Mouse (Mus musculus): ENCODE measurements around the gene Trpv4. TPM values are rescaled to one million over a fixed set of nuclear protein-coding genes. Genes with fewer than 3 reads are reported as not detected.

The Trpv4 gene
- polyA plus RNA-seq, 2 experiments from 2014 or later: 0.13 to 1.4 TPM

- no peak for ATAC-seq
Measured at GRCm38 (mm10) chr5:114618851-114619250, 39.4 kb downstream of the Trpv4 start.

GRCm38 (mm10) chr5:114617809-114618208, 40.4 kb downstream of the Trpv4 start:
- no peak for ATAC-seq

- ATAC-seq: no peak
Measured at GRCm38 (mm10) chr5:114616336-114617061, 41.7 kb downstream of the Trpv4 start.

- no peak for ATAC-seq
Measured at GRCm38 (mm10) chr5:114614863-114615262, 43.4 kb downstream of the Trpv4 start.

- ATAC-seq: no peak
Measured at GRCm38 (mm10) chr5:114611968-114612608, 46.1 kb downstream of the Trpv4 start.

GRCm38 (mm10) chr5:114611256-114611655, 47.0 kb downstream of the Trpv4 start:
- no peak for ATAC-seq

GRCm38 (mm10) chr5:114608516-114608915, 49.7 kb downstream of the Trpv4 start:
- peak; percentile 41 for ATAC-seq

GRCm38 (mm10) chr5:114607651-114608050, 50.6 kb downstream of the Trpv4 start:
- no peak for ATAC-seq

GRCm38 (mm10) chr5:114605981-114606380, 52.2 kb downstream of the Trpv4 start:
- ATAC-seq: no peak

GRCm38 (mm10) chr5:114604781-114605290, 53.4 kb downstream of the Trpv4 start:
- no peak for ATAC-seq

- ATAC-seq: no peak
Measured at GRCm38 (mm10) chr5:114603975-114604374, 54.2 kb downstream of the Trpv4 start.

- no peak for ATAC-seq
Measured at GRCm38 (mm10) chr5:114602012-114602411, 56.2 kb downstream of the Trpv4 start.

- no peak for ATAC-seq
Measured at GRCm38 (mm10) chr5:114597652-114598051, 60.6 kb downstream of the Trpv4 start.

- ATAC-seq: no peak
Measured at GRCm38 (mm10) chr5:114597222-114597621, 61.0 kb downstream of the Trpv4 start.

GRCm38 (mm10) chr5:114596604-114597003, 61.6 kb downstream of the Trpv4 start:
- no peak for ATAC-seq

- ATAC-seq: peak; percentile 71
Measured at GRCm38 (mm10) chr5:114594741-114595241, 63.4 kb downstream of the Trpv4 start.

GRCm38 (mm10) chr5:114593949-114594348, 64.3 kb downstream of the Trpv4 start:
- ATAC-seq: no peak

- ATAC-seq: no peak
Measured at GRCm38 (mm10) chr5:114593161-114593821, 64.9 kb downstream of the Trpv4 start.

GRCm38 (mm10) chr5:114592463-114593160, 65.6 kb downstream of the Trpv4 start:
- no peak for ATAC-seq

- no peak for ATAC-seq
Measured at GRCm38 (mm10) chr5:114591151-114591561, 67.1 kb downstream of the Trpv4 start.

GRCm38 (mm10) chr5:114590043-114590913, 67.9 kb downstream of the Trpv4 start:
- ATAC-seq: no peak

- no peak for ATAC-seq
Measured at GRCm38 (mm10) chr5:114589454-114589853, 68.8 kb downstream of the Trpv4 start.

Measured in CD4-positive, CD25-positive, alpha-beta regulatory T cell, adult 4 months (primary cell).